Mouse (Mus musculus) brain, embryonic 18.5 days (tissue): ENCODE measurements around the gene Lhpp.

Experiments
- DNase-seq: peaks from one replicate; pipeline ENCODE4 v3.0.0-alpha.2; 2012; ENCODE audit warnings: low read depth, low spot score

The Lhpp gene

DNA sequence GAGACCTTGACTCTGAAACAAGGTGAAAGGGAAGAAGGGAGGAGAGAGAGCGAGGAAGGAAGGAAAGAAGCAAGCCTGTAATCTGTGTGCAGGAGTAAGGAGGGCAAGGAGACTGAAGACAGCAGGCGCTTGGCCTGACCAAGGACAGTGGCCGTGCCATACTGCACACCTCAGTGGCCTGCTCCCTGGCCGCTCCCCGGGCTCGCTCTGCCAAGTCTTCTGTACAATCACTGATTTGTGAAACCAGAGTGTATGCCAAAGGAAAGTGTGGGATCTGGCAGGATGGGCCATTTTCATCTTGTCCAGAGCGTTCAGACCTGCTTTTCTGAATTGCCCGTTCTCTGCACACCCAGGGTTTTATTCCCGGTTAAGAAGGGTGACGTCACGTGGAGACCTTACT, 70.9 kb downstream of the Lhpp start:
- no peak for DNase-seq

DNA sequence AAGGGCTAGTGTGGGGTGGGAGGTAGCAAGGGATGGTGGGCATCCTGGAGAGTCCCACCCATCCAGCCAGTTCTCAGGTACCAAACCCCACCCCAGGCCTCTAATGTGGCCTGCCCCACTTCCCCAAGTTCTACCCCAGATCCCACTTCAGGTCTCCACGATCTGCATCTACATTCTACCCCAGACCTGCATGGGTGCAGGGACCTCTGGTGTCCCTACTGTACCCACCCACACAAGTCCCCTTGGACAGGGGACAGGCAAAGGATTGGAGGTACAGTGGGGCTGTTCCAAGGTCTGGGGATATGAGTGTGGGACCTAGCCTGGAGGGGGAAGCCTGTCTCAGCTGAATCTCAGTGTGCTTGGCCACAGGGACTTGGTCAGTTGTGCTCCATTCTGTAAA, 71.4 kb downstream of the Lhpp start:
- no peak for DNase-seq

DNA sequence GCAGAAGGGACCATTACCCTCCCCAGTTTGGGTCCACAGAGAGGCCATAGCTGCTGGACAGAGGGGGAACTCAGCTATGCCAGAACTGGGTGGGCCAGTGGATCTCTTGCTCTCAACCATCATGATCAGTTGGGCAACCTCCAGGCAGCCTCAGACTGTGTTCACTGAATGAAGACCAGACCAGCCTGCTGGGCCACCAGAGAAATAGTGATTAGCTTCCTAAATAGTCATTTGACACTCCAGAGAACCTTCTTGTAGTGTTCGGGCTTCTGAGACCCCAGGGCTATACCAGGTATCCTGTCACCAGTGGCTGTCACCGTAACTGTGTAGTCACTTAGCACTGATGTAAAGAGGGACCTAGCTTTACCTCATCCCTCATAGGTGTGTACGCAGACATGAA, 71.9 kb downstream of the Lhpp start:
- no peak for DNase-seq

DNA sequence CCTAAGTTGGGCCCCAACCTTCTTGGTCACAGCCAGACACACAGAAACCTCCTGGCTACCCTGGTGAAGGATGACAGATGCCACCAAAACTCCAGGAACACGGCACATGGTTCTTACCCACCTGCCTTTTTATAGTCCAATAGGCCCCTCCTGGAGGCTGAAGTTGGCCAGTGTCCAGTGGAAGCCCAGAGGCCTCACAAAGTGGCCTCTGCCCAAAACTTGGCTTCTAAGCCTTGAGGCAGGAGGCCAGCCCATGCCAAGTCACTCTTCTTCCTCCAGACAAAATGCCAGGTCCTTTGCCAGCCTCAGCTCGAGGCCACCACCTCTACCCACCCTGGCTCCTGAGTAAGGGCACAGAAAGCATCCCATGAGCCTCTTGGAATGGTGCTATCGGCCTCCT, 72.5 kb downstream of the Lhpp start:
- no peak for DNase-seq

DNA sequence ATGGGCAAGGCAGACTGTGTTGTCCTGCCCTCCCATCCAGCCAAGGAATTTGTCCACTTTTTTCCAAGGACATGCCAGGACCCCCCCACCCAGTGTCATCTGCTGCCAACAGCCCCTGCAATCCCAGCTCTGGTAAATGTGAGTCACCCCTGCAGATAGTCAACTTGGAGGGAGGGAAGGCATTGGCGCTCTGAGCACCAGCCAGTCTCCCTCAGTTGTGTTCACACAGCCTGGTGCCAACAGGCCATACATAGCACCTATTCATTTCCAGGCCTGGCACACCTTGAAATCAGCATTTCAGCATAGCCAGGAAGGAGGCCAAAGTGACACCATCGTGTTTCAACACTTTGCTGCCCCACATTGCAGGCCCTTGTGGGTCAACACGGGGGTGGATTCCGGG, 73.5 kb downstream of the Lhpp start:
- no peak for DNase-seq

DNA sequence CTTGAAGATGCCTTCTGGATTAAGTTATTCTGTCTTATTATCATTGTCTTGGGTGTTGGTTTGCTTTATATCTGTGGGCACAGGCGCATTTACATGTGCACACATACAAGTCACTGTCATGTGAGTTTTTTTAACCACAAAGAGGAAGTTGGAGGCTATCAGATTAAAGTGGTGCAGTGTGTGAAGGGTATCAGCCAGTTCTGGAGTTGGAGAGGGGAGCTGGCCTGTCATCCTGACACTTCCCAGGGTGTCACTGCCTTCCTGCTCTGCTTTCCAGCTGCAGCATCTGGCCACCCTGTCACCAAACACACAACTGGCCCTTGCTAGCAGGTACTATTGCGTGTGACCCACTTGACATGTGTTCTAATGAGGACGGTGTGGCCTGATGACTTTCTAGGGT, 76.1 kb downstream of the Lhpp start:
- no peak for DNase-seq

DNA sequence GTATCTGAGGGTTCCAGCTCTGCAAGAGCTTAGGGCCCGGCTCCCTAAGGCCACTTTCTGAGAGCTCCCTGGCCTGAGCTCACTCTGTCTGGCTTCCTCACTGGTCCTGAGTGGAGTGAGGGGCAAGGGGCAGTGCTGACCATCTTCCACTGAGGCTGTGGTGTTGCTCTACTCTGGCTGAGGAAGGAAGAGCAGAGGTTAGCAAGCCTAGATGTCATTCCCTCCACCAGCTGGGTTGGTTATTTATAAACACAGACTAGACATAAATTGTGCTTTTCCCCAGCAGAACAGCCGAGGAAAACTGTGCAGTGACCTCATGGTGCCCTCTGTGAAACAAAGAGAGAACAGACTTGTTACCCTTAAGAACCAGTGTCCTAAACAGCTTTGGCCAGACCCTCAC, 77.5 kb downstream of the Lhpp start:
- no peak for DNase-seq

DNA sequence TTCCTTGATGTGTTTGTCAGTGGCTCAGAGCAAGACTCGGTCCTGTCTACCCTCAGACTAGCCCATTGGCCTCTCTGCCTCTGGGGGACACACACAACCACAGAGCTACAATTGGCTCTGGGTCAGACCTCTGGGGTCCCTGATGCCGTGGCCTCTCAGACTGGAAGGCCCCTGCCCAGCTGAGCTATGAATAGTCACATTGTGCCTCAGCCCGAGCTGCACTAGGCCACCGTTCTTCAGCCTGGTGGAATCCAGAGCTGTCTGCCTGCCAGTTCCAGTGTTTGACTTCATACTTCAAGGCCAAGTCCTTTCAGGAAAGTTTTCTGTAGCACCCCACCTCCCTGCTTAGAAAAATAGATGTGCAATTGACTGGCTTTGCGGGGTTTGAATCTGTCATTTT, 78.3 kb downstream of the Lhpp start:
- DNase-seq = no peak

DNA sequence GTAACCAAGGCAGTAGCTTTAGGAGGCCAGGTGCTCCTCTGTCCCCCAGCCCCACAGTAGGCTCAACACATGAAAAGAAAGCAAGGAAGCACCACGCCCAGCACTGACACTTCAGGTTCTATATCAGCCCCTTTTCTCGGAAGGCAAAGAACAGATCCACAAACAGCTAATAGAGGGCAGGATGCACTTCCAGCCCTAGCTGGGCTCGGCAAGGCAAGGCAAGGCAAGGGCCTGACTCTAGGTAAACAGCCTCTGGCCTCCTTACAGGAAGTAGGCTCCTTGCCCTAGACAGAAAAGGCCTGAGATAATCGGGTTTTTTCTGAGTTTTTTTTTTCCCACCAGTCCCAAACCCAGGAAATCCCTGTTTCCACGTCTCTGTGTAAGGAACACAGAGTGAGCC, 79.3 kb downstream of the Lhpp start:
- no peak for DNase-seq

DNA sequence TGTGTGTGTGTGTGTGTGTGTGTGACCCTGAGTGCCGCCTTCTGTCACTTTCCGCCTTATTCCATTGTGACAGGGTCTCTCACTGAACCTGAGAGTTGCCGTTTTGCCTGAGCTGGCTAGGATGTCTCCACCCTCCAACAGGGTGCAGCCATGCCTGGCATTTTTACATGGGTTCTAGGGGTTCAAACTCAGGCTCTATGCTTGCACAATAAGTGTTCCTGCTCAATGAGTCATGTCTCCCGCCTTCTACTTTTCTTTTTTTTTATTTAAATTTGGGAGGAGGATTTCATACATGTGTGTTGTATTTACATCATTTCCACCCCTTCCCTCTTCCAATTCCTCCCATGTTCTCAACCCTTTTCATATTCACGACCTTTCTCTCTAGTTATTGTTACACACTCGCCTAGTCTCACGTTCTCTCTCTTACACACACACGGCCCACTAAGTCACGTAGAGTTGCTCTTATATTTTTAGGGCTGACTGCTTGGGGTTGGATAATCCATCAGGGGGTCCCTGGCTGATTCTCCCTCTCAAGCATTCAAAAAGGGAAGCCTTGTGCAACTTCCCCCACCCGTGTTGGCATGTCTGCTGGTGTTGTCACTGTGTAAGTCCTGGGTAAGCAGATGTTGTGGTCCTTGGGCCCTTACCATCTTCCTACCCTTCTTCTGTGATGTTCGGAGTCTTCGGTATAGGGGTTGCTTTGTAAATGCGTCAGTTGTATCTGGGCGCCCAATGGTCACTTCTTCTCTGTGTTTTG, 80.5 kb downstream of the Lhpp start:
- no peak for DNase-seq

DNA sequence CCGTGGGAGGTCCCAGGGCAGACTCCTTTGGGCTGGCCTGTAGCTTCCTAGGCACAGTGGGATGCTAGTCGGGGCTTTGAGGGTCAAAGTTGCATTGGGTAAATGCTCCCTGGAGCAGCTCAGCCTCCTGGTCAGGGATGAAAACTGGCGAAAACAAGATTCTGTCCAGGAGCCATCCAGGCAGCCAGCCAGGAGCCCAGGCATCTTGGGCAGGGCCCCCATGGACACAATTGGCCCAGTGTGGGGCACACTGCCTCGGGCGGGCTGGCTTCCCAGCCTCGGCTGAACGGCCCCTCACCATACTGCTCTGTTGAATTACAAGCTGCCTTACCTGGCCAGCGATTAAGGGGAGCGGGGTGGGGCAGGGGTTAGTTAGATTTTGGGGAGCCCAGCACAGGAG, 82.3 kb downstream of the Lhpp start:
- DNase-seq = no peak

DNA sequence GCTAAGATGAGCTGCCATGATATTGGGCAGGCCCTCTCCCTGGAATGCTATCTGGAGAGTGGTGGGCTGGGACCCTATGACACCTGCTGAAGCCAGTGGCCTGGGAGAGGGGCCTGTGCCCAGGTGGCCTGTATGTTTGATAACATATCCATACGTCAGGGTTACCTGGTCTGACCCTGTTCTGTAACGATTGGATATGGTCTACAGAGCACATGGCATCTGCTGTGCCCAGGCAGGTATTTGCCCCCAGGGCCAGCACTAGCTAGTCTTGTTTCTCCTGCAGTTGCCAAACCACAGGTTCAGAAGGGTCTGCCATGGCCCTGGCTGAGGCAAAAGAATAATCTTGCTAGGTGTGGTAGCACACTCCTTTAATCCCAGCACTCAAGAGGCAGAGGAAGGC, 83.1 kb downstream of the Lhpp start:
- no peak for DNase-seq

DNA sequence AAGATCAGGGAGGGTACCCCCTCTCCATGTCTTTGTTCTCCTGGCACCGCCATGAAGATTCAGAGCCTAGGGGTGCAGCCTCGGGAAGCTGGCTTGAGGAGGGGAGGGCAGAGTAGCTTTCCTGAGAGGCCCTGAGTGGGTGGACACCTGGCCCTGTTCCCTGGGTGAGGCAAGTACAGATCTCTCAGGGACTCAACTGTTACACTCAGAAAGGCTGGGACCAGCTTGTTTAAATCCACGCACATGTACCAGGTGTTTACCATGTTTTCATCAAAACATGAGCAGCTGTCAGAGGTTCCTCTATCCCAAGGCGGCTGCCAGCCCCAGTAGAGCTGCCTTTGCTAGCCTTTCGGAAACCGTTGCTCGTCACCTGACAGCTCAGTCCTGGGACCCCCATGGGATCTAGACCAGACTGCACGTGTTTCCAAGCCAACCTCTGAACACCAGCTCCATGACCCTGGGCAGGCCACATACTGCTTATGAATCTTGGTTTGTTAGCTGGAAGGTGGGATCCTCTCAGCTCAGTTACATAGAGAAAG, 86.9 kb downstream of the Lhpp start:
- no peak for DNase-seq

DNA sequence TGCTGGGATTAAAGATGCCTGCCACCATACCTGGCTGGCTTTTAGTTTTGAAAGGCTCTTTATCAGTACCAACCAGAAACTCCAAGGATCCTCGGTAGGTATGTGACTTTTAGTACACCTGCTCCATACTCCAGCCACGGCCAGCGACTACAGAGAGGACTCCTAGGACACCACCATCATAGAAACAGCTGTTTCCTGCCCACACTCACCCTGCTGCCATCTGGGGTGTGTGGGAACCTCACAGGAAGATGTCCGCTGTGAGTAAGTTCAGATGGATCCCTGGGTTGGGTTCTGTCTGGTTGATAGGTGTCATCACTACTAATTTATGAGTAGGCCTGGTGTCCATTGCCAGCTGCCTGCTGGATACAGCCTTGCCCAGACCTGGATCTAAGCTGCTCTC, 88.3 kb downstream of the Lhpp start:
- DNase-seq = no peak

DNA sequence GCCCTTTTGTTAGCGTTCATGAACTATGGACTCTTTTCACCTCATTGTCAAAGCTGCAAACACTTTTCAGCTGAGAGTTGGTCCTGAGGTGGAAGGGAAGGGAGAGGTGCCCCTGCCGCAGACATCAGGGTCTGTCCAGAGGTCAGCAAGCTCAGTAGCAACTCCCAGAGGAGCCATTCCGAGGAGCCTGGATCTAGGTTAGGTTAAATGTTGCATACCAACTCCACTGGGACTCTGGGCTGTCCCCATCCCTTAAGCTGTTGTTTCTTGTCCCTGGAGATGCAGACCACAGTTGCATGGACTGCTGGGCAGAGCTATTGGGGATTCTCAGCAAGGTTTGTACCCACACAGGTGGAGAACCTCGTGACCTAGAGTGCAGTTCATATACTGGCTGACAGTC, 88.7 kb downstream of the Lhpp start:
- no peak for DNase-seq

DNA sequence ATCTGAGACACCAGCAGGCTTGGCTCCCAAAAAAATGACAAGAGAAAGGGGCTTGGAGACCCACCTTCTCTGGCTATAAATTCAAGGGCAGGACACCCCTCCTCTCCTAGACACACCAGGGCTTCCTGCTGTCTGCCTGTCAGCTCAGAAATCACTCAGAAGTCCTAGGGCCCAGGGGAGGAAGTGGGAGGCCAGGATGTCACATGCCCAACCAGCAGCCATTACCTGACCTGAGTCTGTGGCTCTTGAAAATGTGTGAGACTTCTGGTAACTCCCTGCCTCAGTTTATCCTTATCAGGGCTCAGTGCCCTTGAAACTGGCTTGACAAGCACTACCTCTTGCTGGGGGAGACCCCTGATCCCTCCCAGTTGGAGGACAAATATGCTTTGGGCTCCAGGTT, 89.2 kb downstream of the Lhpp start:
- no peak for DNase-seq

DNA sequence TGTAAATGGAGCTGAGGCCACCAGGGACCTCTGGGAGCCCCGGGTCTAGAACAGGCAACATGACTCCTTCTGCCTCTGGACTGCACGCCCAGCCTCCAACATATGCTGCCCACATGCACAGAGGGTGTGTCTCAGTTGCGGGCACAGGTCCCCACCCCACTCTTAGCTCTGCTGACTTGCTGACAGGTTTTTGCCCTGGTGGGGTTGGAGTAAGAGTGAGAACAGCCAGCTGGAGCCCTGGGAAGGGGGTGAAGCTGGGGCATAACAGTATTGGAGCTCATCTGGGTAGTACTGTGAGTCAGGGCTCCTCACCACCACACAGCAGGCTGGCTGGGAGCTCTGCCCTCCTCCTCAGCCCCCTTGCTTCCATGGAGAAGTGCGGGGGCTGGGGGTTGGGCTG, 89.7 kb downstream of the Lhpp start:
- DNase-seq = no peak

DNA sequence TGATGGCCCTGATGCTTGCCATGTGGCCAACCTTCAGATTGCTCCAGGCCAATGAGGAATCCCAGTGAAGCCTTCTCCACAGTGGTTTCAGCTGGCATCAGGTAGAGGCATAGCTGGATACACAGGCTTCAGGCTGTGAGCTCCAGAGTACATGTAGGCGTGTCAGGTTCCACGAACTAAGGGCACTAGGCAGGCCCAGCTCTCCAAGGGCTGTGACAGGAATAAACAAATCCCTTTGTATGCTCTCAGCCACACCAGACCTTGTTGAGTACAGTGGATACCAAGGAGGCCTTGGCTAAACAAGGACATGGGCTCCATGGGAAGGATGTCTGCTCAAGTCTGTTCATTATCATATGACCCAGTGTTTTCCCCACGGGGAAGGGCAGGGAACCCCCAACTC, 91.0 kb downstream of the Lhpp start:
- no peak for DNase-seq

DNA sequence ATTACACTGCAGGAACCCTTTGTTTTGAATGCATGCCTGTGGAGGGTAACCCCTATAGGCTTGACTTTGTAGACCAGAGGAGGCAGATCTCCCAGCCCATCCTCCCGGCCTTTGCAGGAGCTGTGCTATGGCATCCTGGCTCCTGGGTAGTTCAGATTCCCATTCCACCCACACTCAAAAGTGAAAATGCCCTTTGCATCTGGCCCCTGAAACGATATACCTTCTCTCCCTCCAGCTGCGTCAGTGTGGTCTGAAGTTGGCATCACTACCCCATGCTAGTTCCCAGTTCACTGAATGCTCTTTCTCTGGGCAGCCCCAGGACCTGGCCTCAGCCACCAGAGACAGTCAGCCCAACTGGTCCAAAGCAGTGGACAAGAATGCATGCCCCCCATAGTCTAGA, 91.6 kb downstream of the Lhpp start:
- no peak for DNase-seq

DNA sequence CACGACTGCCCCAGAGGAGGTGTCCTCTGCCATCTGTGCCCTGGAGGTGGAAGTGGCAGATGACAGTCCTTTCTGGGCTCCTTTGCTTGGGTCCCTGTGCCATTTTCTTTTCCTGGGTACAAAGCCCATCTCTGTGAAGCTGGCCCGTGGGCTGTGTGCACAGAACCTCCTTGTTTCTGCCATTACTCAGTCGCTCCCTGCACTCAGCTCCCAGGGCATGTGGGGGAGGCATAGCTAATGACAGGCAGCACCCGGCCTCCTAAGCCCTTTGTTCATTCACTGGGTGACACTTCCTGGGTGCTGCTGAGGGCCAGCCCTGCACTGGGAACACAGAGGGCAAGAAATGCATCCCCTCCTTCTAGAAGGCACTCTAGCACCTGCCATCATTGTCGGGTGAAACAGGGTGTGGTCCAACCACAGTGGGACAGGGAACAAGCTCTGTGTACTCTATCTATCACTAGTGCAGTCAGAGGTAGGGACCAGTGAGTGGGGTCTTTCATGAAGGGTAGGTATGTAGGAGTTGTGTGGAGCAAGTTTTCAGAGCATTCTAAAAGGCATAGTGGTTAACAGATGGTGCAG, 92.1 kb downstream of the Lhpp start:
- no peak for DNase-seq

DNA sequence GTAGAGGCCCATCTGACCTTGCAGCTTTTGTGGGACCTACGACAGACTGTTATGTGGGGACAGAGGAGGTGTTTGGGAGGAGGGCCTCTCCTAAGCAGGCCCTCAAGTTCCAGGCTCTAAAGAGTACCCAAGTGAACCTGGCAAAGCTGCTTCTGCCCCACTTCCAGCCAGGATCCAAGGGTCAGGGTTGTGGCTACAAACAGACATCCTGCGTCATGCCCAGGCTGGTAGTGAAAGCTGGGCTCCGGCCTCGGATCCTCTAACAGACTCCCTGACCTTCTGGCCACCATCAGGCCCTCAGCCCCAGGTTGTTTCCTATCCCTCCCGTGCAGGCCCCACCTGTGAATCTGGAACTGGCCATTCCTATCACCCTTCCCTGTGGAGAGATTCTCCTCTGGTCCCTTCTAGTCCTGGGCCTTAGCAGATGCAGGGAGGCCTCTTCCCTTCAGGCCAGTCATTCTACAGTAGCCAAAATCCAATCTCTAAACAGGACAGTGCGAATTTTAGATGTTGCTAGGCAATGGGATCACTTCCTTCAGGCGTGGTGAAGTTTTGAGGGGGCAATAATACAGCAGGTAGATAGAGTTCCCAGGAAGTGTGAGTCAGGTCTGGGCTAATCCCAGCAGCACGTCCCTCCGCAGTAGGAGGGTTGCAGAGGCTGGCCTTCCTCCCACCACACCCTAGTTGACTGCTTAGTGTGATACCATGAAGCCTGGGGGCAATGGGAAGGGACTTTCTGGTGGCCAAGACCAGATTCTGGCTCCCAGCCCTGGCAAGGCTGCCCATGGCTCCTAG, 93.3 kb downstream of the Lhpp start:
- no peak for DNase-seq

DNA sequence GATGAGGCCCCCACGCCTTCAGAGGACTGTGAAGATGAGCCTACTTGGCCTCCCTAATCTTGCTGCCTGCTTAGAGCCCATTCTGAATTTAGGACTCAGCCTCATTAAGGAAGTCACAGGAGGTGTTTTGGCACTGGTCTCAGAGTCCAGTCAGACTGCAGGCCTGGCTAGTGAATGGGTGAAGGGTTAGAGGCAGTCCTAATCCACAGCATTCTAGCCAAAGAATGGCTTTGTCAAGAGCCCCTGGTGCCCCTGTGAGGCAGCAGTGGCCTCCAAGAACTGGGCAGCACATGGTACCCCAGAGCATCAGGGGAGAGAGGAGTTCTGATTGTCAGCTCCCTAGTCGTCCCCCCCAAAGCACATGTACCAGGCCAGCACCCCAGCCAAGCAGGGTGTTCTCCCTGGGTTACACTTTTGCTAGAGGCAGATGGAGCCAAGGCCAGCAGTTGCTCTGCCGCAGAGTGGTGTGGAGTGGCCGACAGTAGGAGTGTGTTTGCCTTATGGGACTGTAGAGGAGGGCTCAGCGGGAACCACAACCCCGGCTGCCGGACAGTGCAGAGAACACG, 94.0 kb downstream of the Lhpp start:
- no peak for DNase-seq
